Mouse (Mus musculus) layer of hippocampus, postnatal 10 days (tissue): ENCODE data around the gene Prtg. TPM values are rescaled to one million over a fixed set of nuclear protein-coding genes. Genes with fewer than 3 reads are reported as not detected.

Source experiments
- DNase-seq, 2 experiments: peaks; one replicate each; pipeline ENCODE4 v3.0.0; 2021; ENCODE audit warnings: low spot score in 2 of 2
- total RNA-seq, 2 experiments: library from RNA; stranded (reverse); gene quantifications; 2 replicates each; pipeline ENCODE4 v1.2.3; 2021

Gene Prtg
- total RNA-seq, 2 experiments from 2014 or later = 0.56 to 0.80 TPM

GRCm38 (mm10) chr9:72808586-72808985, 1.9 kb downstream of the Prtg start:
- no peak for DNase-seq

GRCm38 (mm10) chr9:72809077-72809476, 2.4 kb downstream of the Prtg start:
- no peak for DNase-seq

- DNase-seq = no peak
Measured at GRCm38 (mm10) chr9:72810607-72811006, 3.9 kb downstream of the Prtg start.

- no peak for DNase-seq
Measured at GRCm38 (mm10) chr9:72812091-72812490, 5.4 kb downstream of the Prtg start.

GRCm38 (mm10) chr9:72812594-72813570, 6.2 kb downstream of the Prtg start:
- no peak for DNase-seq

- no peak for DNase-seq
Measured at GRCm38 (mm10) chr9:72825511-72825910, 18.8 kb downstream of the Prtg start.

- no peak for DNase-seq
Measured at GRCm38 (mm10) chr9:72825976-72826375, 19.3 kb downstream of the Prtg start.

- DNase-seq = no peak
Measured at GRCm38 (mm10) chr9:72828616-72829257, 22.1 kb downstream of the Prtg start.

- DNase-seq = no peak
Measured at GRCm38 (mm10) chr9:72833992-72834696, 27.5 kb downstream of the Prtg start.

- no peak for DNase-seq
Measured at GRCm38 (mm10) chr9:72835007-72835406, 28.3 kb downstream of the Prtg start.

GRCm38 (mm10) chr9:72836708-72837495, 30.2 kb downstream of the Prtg start:
- DNase-seq = no peak

- no peak for DNase-seq
Measured at GRCm38 (mm10) chr9:72837598-72838160, 31.0 kb downstream of the Prtg start.

- no peak for DNase-seq
Measured at GRCm38 (mm10) chr9:72838256-72838655, 31.6 kb downstream of the Prtg start.

GRCm38 (mm10) chr9:72839346-72839990, 32.8 kb downstream of the Prtg start:
- no peak for DNase-seq

- no peak for DNase-seq
Measured at GRCm38 (mm10) chr9:72844496-72844895, 37.8 kb downstream of the Prtg start.

GRCm38 (mm10) chr9:72846160-72846559, 39.5 kb downstream of the Prtg start:
- DNase-seq = no peak

GRCm38 (mm10) chr9:72851541-72851940, 44.9 kb downstream of the Prtg start:
- no peak for DNase-seq

- no peak for DNase-seq
Measured at GRCm38 (mm10) chr9:72851979-72852378, 45.3 kb downstream of the Prtg start.

GRCm38 (mm10) chr9:72853681-72854190, 47.1 kb downstream of the Prtg start:
- no peak for DNase-seq

GRCm38 (mm10) chr9:72856721-72857120, 50.0 kb downstream of the Prtg start:
- no peak for DNase-seq
